9 mouse cellular contexts compared by ENCODE assay signal in the genomic region with DNA sequence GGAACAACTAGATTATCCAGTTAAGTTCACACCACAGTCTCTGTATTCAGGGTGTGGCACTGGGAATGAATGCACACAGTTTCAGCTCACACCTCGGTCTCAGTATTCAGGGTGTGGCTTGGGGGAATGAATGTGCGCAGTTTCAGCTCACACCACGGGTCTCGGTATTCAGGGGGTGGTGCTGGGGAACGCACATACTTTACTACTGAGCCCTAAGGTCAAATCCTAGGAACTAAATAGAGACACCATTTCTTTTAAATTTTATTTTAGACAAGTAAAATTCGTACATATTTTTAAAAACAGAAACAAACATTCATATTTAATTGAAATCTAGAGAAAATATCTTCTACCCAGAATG. TPM values are rescaled to one million over a fixed set of nuclear protein-coding genes. Genes with fewer than 3 reads are reported as not detected.
A peak's percentile ranks its signal among the peaks of the same experiment; 100 is the strongest.
DNase-seq lines count a peak whose midpoint lies in the region; ATAC-seq and TF ChIP-seq lines count a peak whose summit lies in the region.
"Had no signal": no experiment of that assay in that cellular context is flagged by ENCODE, and none has a peak within 500 bp of the region (broad histone marks: within the 10 kb centered on the region; RNA-seq: fewer than 3 reads in every experiment).

No protein-coding gene starts in this region.

- H3K27me3 ChIP-seq in heart, embryonic 15.5 days, result no peaks in the 10 kb centered on the region
- no peaks in the 10 kb centered on the region for H3K27me3 ChIP-seq in forebrain, embryonic 16.5 days (replicated peaks; ENCODE audit: control insufficient read depth, insufficient read depth, low read length)
- no peaks in the 10 kb centered on the region for H3K27me3 ChIP-seq in midbrain, embryonic 11.5 days (ENCODE audit: control insufficient read depth, insufficient read depth, low read length)
- H3K27me3 ChIP-seq: limb, embryonic 12.5 days had no signal

- H3K4me2 ChIP-seq in heart, embryonic 15.5 days, result peak overlapping the region; percentile 4
- H3K4me2 ChIP-seq in forebrain, embryonic 16.5 days (ENCODE audit: low read length), result peak overlapping the region; percentile 27; the same call in 1 of the 2 replicates
- no peak overlapping the region for H3K4me2 ChIP-seq in midbrain, embryonic 11.5 days
- H3K4me2 ChIP-seq: limb, embryonic 12.5 days had no signal

- peaks cover 84% of the 10 kb centered on the region for H3K4me1 ChIP-seq in heart, embryonic 15.5 days (replicated peaks)
- H3K4me1 ChIP-seq in ES-E14 (ENCODE audit: control insufficient read depth in 2 of 2, insufficient read depth in 2 of 2, low read length in 2 of 2, poor library complexity in 1 of 2), result peaks cover 13 to 21% of the 10 kb centered on the region in 2 experiments
- H3K4me1 ChIP-seq in forebrain, embryonic 16.5 days (replicated peaks; ENCODE audit: control insufficient read depth, insufficient read depth, low read length), result peaks cover 68% of the 10 kb centered on the region
- peaks cover 79% of the 10 kb centered on the region for H3K4me1 ChIP-seq in midbrain, embryonic 11.5 days (ENCODE audit: control insufficient read depth, insufficient read depth, low read length)

- intact Hi-C loops in left cerebral cortex, postnatal 36 days (cut with DNase I), result no loop called here

- peak overlapping the region; percentile 50 for H3K27ac ChIP-seq in heart, embryonic 15.5 days
- no peak overlapping the region for H3K27ac ChIP-seq in ES-E14 (ENCODE audit: insufficient read depth, low read depth, low read length, poor library complexity, severe bottlenecking)
- H3K27ac ChIP-seq in forebrain, embryonic 16.5 days (ENCODE audit: low read length), result peak overlapping the region; percentile 34; the same call in 1 of the 2 replicates
- peak overlapping the region; percentile 28; the same call in 1 of the 2 replicates for H3K27ac ChIP-seq in midbrain, embryonic 11.5 days (ENCODE audit: low read depth, low read length)
- H3K27ac ChIP-seq: limb, embryonic 12.5 days had no signal

- in situ Hi-C loops in ES-E14 (cut with MboI; ENCODE audit: low sequenced_read_pairs in 2 of 2, unreplicated experiment in 2 of 2), result no loop called here

- H3K36me3 ChIP-seq in heart, embryonic 15.5 days, result 0 out of 2 replicates have a peak, but pooled peaks cover 6% of the 10 kb centered on the region
- H3K36me3 ChIP-seq in ES-E14 (ENCODE audit: control insufficient read depth, insufficient read depth, low read length, poor library complexity, severe bottlenecking), result no peaks in the 10 kb centered on the region
- H3K36me3 ChIP-seq in forebrain, embryonic 16.5 days (ENCODE audit: control insufficient read depth, insufficient read depth), result no peaks in the 10 kb centered on the region
- no peaks in the 10 kb centered on the region for H3K36me3 ChIP-seq in midbrain, embryonic 11.5 days (ENCODE audit: control insufficient read depth, insufficient read depth, low read length)

- 35% methylated on average over 6 of the region's 6 CpGs for WGBS in heart, embryonic 15.5 days
- 44% methylated on average over 6 of the region's 6 CpGs for WGBS in forebrain, embryonic 16.5 days
- 53% methylated on average over 6 of the region's 6 CpGs for WGBS in midbrain, embryonic 11.5 days

- H3K4me3 ChIP-seq in heart, embryonic 15.5 days, result no peak overlapping the region
- no peak overlapping the region for H3K4me3 ChIP-seq in ES-E14 (ENCODE audit: insufficient read depth in 1 of 2, low read depth in 1 of 2, low read length in 2 of 2, poor library complexity in 1 of 2, severe bottlenecking in 1 of 2)
- H3K4me3 ChIP-seq in forebrain, embryonic 16.5 days (replicated peaks; ENCODE audit: low read length), result no peak overlapping the region
- no peak overlapping the region for H3K4me3 ChIP-seq in midbrain, embryonic 11.5 days (ENCODE audit: low read depth, low read length)
- H3K4me3 ChIP-seq: limb, embryonic 12.5 days had no signal

- no peak for ATAC-seq in heart, embryonic 15.5 days (replicated peaks; ENCODE audit: insufficient number of reproducible peaks, insufficient read depth, low FRiP score, low read depth)
- no peak; the same call in 1 of the 2 replicates for ATAC-seq in forebrain, embryonic 16.5 days
- ATAC-seq in midbrain, embryonic 11.5 days (ENCODE audit: low FRiP score), result no peak

- DNase-seq in heart, adult 9 months (ENCODE audit: low spot score in 2 of 2), result no peak
- DNase-seq in ES-E14 (ENCODE audit: low read depth, low spot score), result no peak
- DNase-seq in midbrain, embryonic 11.5 days (ENCODE audit: low spot score, missing footprints), result no peak
- no peak for DNase-seq in left cerebral cortex, postnatal 36 days (ENCODE audit: low spot score in 2 of 2)
- no peak for DNase-seq in adrenal gland, adult 2 months
- no peak for DNase-seq in layer of hippocampus, postnatal 25 days (ENCODE audit: extremely low spot score in 1 of 2, low spot score in 1 of 2)

- H3K9ac ChIP-seq in heart, embryonic 15.5 days, result no peak overlapping the region
- no peak overlapping the region for H3K9ac ChIP-seq in ES-E14 (ENCODE audit: insufficient read depth, low read depth, low read length, poor library complexity, severe bottlenecking)
- H3K9ac ChIP-seq in forebrain, embryonic 16.5 days (replicated peaks; ENCODE audit: low read depth, low read length), result no peak overlapping the region
- H3K9ac ChIP-seq in midbrain, embryonic 11.5 days (ENCODE audit: low read length), result no peak overlapping the region
- H3K9ac ChIP-seq: limb, embryonic 12.5 days had no signal

- no peaks in the 10 kb centered on the region for H3K9me3 ChIP-seq in heart, embryonic 15.5 days (replicated peaks)
- no peaks in the 10 kb centered on the region for H3K9me3 ChIP-seq in ES-E14 (ENCODE audit: control insufficient read depth, insufficient read depth, low read depth, low read length)
- H3K9me3 ChIP-seq in forebrain, embryonic 16.5 days (ENCODE audit: control insufficient read depth, low read length), result no peaks in the 10 kb centered on the region
- no peaks in the 10 kb centered on the region for H3K9me3 ChIP-seq in midbrain, embryonic 11.5 days (ENCODE audit: control insufficient read depth, low read length)
- H3K9me3 ChIP-seq: limb, embryonic 12.5 days had no signal

TF ChIP-seq in ES-E14, 5 proteins besides CTCF, POLR2A, EP300 and RAD21:
- no peak for TF ChIP-seq ZNF384 (IDR thresholded peaks at IDR 0.05; ENCODE audit: low read depth, low read length)
- peak; percentile 7; the same call in 1 of the 2 replicates for TF ChIP-seq CHD2 (IDR thresholded peaks at IDR 0.05; ENCODE audit: low read depth, low read length)

RNA-seq across cellular contexts. Expression of a gene that starts 18.0 kb away (rescaled TPM):
- 62.5 and 71.8 TPM in 2 replicates for polyA plus RNA-seq in heart, embryonic 15.5 days (2015; fragmentation: Nextera tagmentation; extraction: Ambion mirVana)
- total RNA-seq in ES-E14 (2012; rRNA removed), result 9.1 and 19.2 TPM in 2 replicates
- 198 and 209 TPM in 2 replicates for polyA plus RNA-seq in forebrain, embryonic 16.5 days (2015; fragmentation: Nextera tagmentation; extraction: Ambion mirVana)
- 110 and 115 TPM in 2 replicates for polyA plus RNA-seq in midbrain, embryonic 11.5 days (2014; fragmentation: Nextera tagmentation; extraction: Ambion mirVana)
- 100 to 1,000 TPM in 1 of 2 experiments, 10 to 100 TPM in 1; 86.5 to 106 TPM for total RNA-seq in left cerebral cortex, postnatal 36 days (2021)
- 10 to 100 TPM; 59.1 to 67.9 TPM for total RNA-seq in adrenal gland, adult 2 months (2021)
- 12.5 and 16.7 TPM in 2 replicates for polyA plus RNA-seq in adrenal gland, adult 2 months (2012; rRNA removed)
- total RNA-seq in layer of hippocampus, postnatal 25 days (2021), result 100 to 1,000 TPM in 1 of 2 experiments, 10 to 100 TPM in 1; 80.8 to 102 TPM
